Comparison of ENCODE assay signal across 1 mouse cellular context in the genomic region with DNA sequence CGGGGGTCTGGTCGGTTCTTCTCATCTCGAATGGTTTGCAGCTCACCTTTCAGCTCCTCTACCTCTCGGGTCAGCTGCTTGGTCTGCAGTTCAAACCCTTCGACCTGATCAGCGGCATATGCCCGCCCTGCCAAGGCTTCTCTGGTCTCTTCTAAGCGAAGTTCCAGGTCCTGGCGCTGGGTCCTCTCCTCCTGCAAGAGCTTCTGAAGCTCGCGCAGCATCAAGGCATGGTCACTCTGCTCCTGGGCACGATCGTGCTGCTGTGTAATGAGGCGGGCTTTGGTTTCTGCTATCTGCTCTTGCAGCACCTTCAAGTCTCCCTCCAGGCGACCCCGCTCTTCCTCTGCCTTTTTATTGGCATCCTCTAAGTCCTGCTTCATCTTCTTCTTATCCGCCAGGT.
TF ChIP-seq lines count a peak whose summit lies in the region.

No protein-coding gene starts in this region.

TF ChIP-seq in MEL, 35 proteins besides CTCF, POLR2A, EP300 and RAD21:
- TF ChIP-seq CHD2 (IDR thresholded peaks at IDR 0.05; ENCODE audit: low read length): no peak
- no peak for TF ChIP-seq SIN3A (IDR thresholded peaks at IDR 0.05; ENCODE audit: low read length)
- no peak for TF ChIP-seq RCOR1 (IDR thresholded peaks at IDR 0.05; ENCODE audit: low read depth, low read length)
- TF ChIP-seq MAZ (IDR thresholded peaks at IDR 0.05; ENCODE audit: low read depth, low read length): no peak
- TF ChIP-seq CHD1 (IDR thresholded peaks at IDR 0.05; ENCODE audit: low read depth, low read length): no peak
- no peak for TF ChIP-seq NELFE (IDR thresholded peaks at IDR 0.05; ENCODE audit: low read depth, low read length)
- no peak for TF ChIP-seq MAFK (IDR thresholded peaks at IDR 0.05; ENCODE audit: borderline replicate concordance, low read depth, low read length)
- TF ChIP-seq JUND (IDR thresholded peaks at IDR 0.05; ENCODE audit: low read depth, low read length): no peak
- TF ChIP-seq POLR2AphosphoS5 (IDR thresholded peaks at IDR 0.05; ENCODE audit: borderline replicate concordance, low read depth, low read length): no peak
- TF ChIP-seq SMC3 (IDR thresholded peaks at IDR 0.05; ENCODE audit: low read depth, low read length): no peak
- no peak for TF ChIP-seq ZMIZ1 (IDR thresholded peaks at IDR 0.05; ENCODE audit: low read depth, low read length)
- no peak for TF ChIP-seq TAL1 (IDR thresholded peaks at IDR 0.05; ENCODE audit: low read length)
- TF ChIP-seq TBP (IDR thresholded peaks at IDR 0.05; ENCODE audit: low read depth, low read length): no peak
- TF ChIP-seq HCFC1 (IDR thresholded peaks at IDR 0.05; ENCODE audit: low read depth, low read length): no peak
- TF ChIP-seq UBTF (IDR thresholded peaks at IDR 0.05; ENCODE audit: borderline replicate concordance, insufficient read depth, low read depth, low read length): no peak
- no peak for TF ChIP-seq E2F4 (IDR thresholded peaks at IDR 0.05; ENCODE audit: borderline replicate concordance, low read depth, low read length)
- TF ChIP-seq ETS1 (IDR thresholded peaks at IDR 0.05; ENCODE audit: low read depth, low read length): no peak
- no peak for TF ChIP-seq TCF12 (IDR thresholded peaks at IDR 0.05; ENCODE audit: low read depth, low read length)
- no peak for TF ChIP-seq MXI1 (IDR thresholded peaks at IDR 0.05; ENCODE audit: low read depth, low read length)
- no peak for TF ChIP-seq ELF1 (IDR thresholded peaks at IDR 0.05; ENCODE audit: low read depth, low read length)
TF ChIP-seq in MEL: peak in this region for 0.
